Mouse (Mus musculus): ENCODE data around the gene Gm4894. TPM values are rescaled to one million over a fixed set of nuclear protein-coding genes. Genes with fewer than 3 reads are reported as not detected.

Gm4894 gene
- not detected in 2 replicates for polyA plus RNA-seq (2014; fragmentation: Nextera tagmentation; extraction: Ambion mirVana)

DNA sequence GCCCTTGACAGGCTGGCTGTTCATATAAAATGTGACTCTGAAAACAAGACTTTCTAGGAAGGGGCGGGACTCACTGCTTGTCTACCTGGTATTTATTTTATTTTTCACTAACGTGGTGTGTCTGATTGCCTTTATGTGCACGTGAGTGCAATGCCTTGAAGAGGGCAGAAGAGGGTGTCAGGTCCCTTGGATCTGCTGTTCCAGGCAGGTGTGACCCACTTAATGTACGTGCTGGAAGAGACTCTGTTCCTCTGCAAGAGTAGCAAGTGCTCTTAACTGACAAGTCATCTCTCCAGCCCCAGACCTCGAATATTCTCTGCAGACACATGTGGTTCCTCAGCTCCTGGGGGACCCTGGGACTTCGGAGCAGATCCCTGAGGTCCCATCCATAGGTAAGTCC, at the start of gene Gm4894:
Gene Gm4894 (plus strand): TSS at position 301 of the 400 bp plus-strand sequence.
- no peaks in the 10 kb centered on the region for H3K27me3 ChIP-seq (replicated peaks; ENCODE audit: control insufficient read depth, insufficient read depth, low read length)
- H3K4me2 ChIP-seq (ENCODE audit: low read length): no peak within 1 kb of the TSS
- no peaks in the 10 kb centered on the region for H3K9me3 ChIP-seq (ENCODE audit: control insufficient read depth, low read length)
- no peak within 1 kb of the TSS for H3K9ac ChIP-seq (ENCODE audit: low read length)
- WGBS: 73% methylated on average over 6 of the region's 6 CpGs
- H3K27ac ChIP-seq (ENCODE audit: low read depth): no peak within 1 kb of the TSS
- DNase-seq (ENCODE audit: low spot score) (no peak), ATAC-seq (replicated peaks; ENCODE audit: low FRiP score, low TSS enrichment, low read depth) (no peak)
- no peak within 1 kb of the TSS for H3K4me3 ChIP-seq (ENCODE audit: low read depth, low read length)
- no peaks in the 10 kb centered on the region for H3K36me3 ChIP-seq (ENCODE audit: control insufficient read depth, insufficient read depth, low read length)
- H3K4me1 ChIP-seq (replicated peaks; ENCODE audit: control insufficient read depth, insufficient read depth, low read length): no peaks in the 10 kb centered on the region

DNA sequence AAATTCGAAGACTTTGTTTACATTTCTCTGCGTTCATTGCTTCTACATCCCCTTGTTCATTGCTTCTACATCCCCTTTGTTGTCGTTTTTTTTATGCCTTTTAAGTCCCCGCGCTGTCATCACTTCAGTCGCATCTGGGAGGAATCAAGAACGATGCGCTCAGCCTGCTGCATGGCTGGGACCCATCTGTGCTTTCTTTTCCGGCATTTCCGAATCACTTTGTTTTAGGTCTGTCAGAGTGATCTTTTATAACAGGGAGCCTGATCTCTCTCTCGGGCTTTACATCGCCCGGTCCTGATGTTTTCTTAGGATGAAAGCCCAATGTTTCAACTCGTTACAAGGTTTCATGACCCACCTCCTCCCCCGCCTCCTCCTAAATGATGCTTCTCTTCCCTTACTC, 44.0 kb upstream of the Gm4894 start:
- no peaks in the 10 kb centered on the region for H3K27me3 ChIP-seq (replicated peaks; ENCODE audit: control insufficient read depth, insufficient read depth, low read length)
- no peaks in the 10 kb centered on the region for H3K9me3 ChIP-seq (ENCODE audit: control insufficient read depth, low read length)
- no peak overlapping the region for H3K4me3 ChIP-seq (ENCODE audit: low read depth, low read length)
- no peaks in the 10 kb centered on the region for H3K36me3 ChIP-seq (ENCODE audit: control insufficient read depth, insufficient read depth, low read length)
- no peak overlapping the region for H3K4me2 ChIP-seq (ENCODE audit: low read length)
- no peak for ATAC-seq (replicated peaks; ENCODE audit: low FRiP score, low TSS enrichment, low read depth)
- 37% methylated on average over 15 of the region's 15 CpGs for WGBS
- DNase-seq (ENCODE audit: low spot score): no peak
- no peaks in the 10 kb centered on the region for H3K4me1 ChIP-seq (replicated peaks; ENCODE audit: control insufficient read depth, insufficient read depth, low read length)
- H3K27ac ChIP-seq (ENCODE audit: low read depth): no peak overlapping the region
- no peak overlapping the region for H3K9ac ChIP-seq (ENCODE audit: low read length)

DNA sequence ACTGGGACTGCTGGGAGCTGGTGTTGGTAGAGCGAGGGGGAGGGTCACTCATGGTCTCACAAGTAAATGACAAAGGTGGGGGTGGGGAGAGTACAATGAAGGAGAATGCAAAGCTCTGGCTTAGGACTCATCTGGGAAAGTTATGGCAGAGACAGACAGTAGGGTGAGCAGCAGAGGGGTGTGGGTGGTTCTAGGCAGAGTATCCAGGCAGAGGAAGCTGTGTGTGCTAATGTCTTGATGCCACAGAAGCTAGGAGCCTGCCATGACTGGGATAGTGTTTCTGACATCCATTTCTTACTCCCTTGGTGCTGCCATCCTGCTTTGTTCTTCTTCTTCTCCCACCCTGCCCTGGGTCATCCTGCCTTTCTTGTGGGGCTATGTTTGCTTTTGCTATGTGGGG, 38.8 kb upstream of the Gm4894 start:
- H3K4me3 ChIP-seq (ENCODE audit: low read depth, low read length): no peak overlapping the region
- no peak overlapping the region for H3K27ac ChIP-seq (ENCODE audit: low read depth)
- H3K9me3 ChIP-seq (ENCODE audit: control insufficient read depth, low read length): no peaks in the 10 kb centered on the region
- H3K4me1 ChIP-seq (replicated peaks; ENCODE audit: control insufficient read depth, insufficient read depth, low read length): no peaks in the 10 kb centered on the region
- no peaks in the 10 kb centered on the region for H3K36me3 ChIP-seq (ENCODE audit: control insufficient read depth, insufficient read depth, low read length)
- no peaks in the 10 kb centered on the region for H3K27me3 ChIP-seq (replicated peaks; ENCODE audit: control insufficient read depth, insufficient read depth, low read length)
- no peak overlapping the region for H3K4me2 ChIP-seq (ENCODE audit: low read length)
- WGBS: 29% methylated on average over 1 of the region's 1 CpGs
- H3K9ac ChIP-seq (ENCODE audit: low read length): no peak overlapping the region
- ATAC-seq (replicated peaks; ENCODE audit: low FRiP score, low TSS enrichment, low read depth) (no peak), DNase-seq (ENCODE audit: low spot score) (no peak)

DNA sequence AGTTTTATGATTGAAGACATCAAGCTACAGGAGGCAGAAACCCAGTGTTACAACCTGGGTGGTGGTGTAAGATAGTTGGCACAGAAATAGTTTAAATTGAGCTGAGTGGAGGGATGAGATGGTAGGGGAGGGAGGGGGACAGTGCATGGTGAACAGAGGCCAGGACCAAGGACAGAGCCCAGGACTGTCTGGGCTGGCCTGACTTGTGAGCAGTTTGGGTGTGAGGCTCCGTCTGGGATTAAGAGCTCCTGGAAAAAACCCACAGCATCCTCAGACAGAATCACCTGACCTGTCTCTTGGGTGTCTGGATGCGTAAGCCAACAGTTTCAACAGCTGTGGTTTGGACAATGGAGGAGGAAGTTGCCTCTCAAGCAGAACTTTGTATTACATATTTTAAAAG, 35.6 kb upstream of the Gm4894 start:
- ATAC-seq (replicated peaks; ENCODE audit: low FRiP score, low TSS enrichment, low read depth): no peak
- Histone ChIP-seq H3K4me2 (ENCODE audit: low read length) (no peak overlapping the region), H3K27ac (ENCODE audit: low read depth) (no peak overlapping the region), H3K27me3 (replicated peaks; ENCODE audit: control insufficient read depth, insufficient read depth, low read length) (no peaks in the 10 kb centered on the region), H3K4me1 (replicated peaks; ENCODE audit: control insufficient read depth, insufficient read depth, low read length) (no peaks in the 10 kb centered on the region), H3K9ac (ENCODE audit: low read length) (no peak overlapping the region), H3K4me3 (ENCODE audit: low read depth, low read length) (no peak overlapping the region), H3K36me3 (ENCODE audit: control insufficient read depth, insufficient read depth, low read length) (no peaks in the 10 kb centered on the region), H3K9me3 (ENCODE audit: control insufficient read depth, low read length) (no peaks in the 10 kb centered on the region)
- WGBS: 24% methylated on average over 2 of the region's 2 CpGs
- DNase-seq (ENCODE audit: low spot score): peak; percentile 61

DNA sequence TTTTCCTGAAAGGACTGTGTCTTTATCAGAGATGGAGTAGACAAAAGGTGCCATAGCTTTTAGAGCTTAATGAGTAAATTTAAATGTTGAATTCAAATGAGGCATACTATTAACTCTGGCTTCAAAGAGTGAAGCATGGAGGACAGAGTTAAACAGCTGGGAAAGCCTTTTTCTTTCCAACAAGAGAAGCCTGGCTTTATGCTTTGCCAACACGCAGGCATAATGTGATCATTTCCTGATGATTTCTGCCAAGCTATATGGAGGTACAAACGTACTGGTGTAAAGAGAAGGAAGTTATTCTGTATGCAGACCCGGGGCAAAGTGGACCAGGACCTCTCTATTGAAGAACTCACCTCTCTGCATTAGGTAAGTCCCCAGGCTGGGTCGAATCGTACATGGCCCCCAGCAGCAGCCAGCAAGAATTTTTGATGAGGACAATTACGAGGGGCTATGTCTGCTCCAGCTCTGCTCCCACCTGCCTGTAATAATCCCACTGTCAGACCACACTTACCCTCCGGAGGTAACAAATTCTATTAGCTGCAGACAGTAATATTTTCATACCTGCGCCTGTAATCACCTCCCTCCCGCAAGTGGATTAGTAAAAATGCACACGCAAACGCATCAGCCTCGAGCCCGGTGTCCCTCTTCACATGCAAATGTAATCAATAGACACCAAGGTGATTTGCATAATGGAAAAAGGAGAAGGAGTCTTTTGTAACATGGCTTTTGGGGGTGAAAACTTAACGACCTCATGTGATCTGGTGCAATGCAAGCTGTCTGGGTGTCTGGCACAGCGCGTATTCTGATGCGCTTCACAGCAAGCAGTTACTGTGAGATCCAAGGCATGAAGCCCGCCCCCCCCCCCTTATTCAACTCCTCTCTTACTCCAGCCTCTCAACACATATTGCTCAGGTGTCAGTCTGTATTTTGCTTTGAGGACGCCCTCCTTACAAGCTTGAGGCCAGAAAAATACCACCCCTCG, 32.4 kb upstream of the Gm4894 start:
- WGBS: 80% methylated on average over 20 of the region's 20 CpGs
- ATAC-seq (replicated peaks; ENCODE audit: low FRiP score, low TSS enrichment, low read depth) (no peak), DNase-seq (ENCODE audit: low spot score) (no peak)
- H3K4me2 ChIP-seq (ENCODE audit: low read length): no peak overlapping the region
- H3K27ac ChIP-seq (ENCODE audit: low read depth): no peak overlapping the region
- H3K36me3 ChIP-seq (ENCODE audit: control insufficient read depth, insufficient read depth, low read length): no peaks in the 10 kb centered on the region
- no peak overlapping the region for H3K9ac ChIP-seq (ENCODE audit: low read length)
- no peak overlapping the region for H3K4me3 ChIP-seq (ENCODE audit: low read depth, low read length)
- no peaks in the 10 kb centered on the region for H3K27me3 ChIP-seq (replicated peaks; ENCODE audit: control insufficient read depth, insufficient read depth, low read length)
- no peaks in the 10 kb centered on the region for H3K4me1 ChIP-seq (replicated peaks; ENCODE audit: control insufficient read depth, insufficient read depth, low read length)
- H3K9me3 ChIP-seq (ENCODE audit: control insufficient read depth, low read length): no peaks in the 10 kb centered on the region

DNA sequence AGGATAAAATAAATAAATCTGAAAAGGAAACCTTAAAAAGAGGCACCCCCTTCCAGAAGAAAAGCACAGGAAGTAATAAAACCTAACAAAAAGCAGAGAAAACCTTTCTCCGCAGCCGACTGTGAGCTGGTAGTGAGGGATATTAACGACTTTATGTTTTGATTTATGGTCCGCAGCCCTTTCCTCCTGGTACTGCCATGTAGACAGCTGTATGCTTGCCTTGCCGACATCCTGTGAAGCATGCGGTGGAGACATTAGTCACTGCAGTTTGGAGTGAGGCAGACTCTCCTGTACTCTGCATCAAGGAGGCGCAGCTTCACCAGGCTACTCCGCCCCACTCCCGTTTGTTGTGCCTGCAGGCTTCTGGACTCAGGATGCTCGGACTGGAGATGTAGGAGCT, 25.8 kb upstream of the Gm4894 start:
- no peak overlapping the region for H3K4me3 ChIP-seq (ENCODE audit: low read depth, low read length)
- H3K9me3 ChIP-seq (ENCODE audit: control insufficient read depth, low read length): no peaks in the 10 kb centered on the region
- no peak overlapping the region for H3K9ac ChIP-seq (ENCODE audit: low read length)
- WGBS: 43% methylated on average over 10 of the region's 10 CpGs
- H3K4me2 ChIP-seq (ENCODE audit: low read length): no peak overlapping the region
- no peaks in the 10 kb centered on the region for H3K36me3 ChIP-seq (ENCODE audit: control insufficient read depth, insufficient read depth, low read length)
- no peak overlapping the region for H3K27ac ChIP-seq (ENCODE audit: low read depth)
- H3K27me3 ChIP-seq (replicated peaks; ENCODE audit: control insufficient read depth, insufficient read depth, low read length): no peaks in the 10 kb centered on the region
- no peak for DNase-seq (ENCODE audit: low spot score)
- no peak for ATAC-seq (replicated peaks; ENCODE audit: low FRiP score, low TSS enrichment, low read depth)
- H3K4me1 ChIP-seq (replicated peaks; ENCODE audit: control insufficient read depth, insufficient read depth, low read length): no peaks in the 10 kb centered on the region

DNA sequence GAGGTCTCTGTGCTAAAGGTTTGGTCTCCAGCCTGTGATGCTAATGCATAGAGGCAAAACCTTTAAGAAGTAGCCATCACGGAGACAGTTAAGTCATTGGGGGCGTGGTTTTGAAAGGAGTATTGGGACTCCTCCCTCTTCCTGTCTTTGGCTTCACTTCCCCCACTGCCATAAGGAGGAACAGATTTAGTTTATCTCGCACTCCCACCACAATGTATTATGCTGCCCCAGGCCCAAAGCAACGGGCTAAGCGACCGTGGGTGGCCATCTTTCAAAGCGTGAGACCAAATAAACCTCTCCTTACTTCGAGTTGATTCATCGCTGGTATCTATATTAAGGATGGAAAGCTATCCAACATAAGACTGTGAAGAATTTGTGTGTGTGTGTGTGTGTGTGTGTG, 22.9 kb upstream of the Gm4894 start:
- WGBS: 64% methylated on average over 9 of the region's 9 CpGs
- Histone ChIP-seq H3K27me3 (replicated peaks; ENCODE audit: control insufficient read depth, insufficient read depth, low read length) (no peaks in the 10 kb centered on the region), H3K9ac (ENCODE audit: low read length) (no peak overlapping the region), H3K4me2 (ENCODE audit: low read length) (no peak overlapping the region), H3K27ac (ENCODE audit: low read depth) (no peak overlapping the region), H3K9me3 (ENCODE audit: control insufficient read depth, low read length) (no peaks in the 10 kb centered on the region), H3K36me3 (ENCODE audit: control insufficient read depth, insufficient read depth, low read length) (no peaks in the 10 kb centered on the region), H3K4me1 (replicated peaks; ENCODE audit: control insufficient read depth, insufficient read depth, low read length) (no peaks in the 10 kb centered on the region), H3K4me3 (ENCODE audit: low read depth, low read length) (no peak overlapping the region)
- no peak for ATAC-seq (replicated peaks; ENCODE audit: low FRiP score, low TSS enrichment, low read depth)
- DNase-seq (ENCODE audit: low spot score): no peak

DNA sequence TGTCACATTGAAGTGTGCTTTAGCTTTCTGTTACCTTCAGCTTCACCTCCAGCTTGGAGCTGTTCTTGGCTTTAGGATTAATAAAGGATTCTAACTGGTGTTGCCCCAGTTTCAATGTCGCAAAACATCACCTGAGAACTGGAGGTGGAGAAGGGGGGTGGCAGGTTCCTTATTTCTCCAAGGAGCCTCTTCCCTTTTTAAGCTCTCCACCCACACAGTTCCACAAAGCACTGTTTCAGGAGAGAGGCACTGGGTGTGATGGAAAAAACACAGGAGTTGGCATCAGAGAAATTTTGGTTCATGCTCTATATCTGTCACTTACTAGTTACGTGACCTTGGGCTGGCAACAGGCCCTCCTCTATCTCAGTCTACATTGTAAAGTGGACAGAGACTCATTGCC, 21.3 kb upstream of the Gm4894 start:
- 85% methylated on average over 2 of the region's 2 CpGs for WGBS
- H3K36me3 ChIP-seq (ENCODE audit: control insufficient read depth, insufficient read depth, low read length): no peaks in the 10 kb centered on the region
- H3K4me1 ChIP-seq (replicated peaks; ENCODE audit: control insufficient read depth, insufficient read depth, low read length): no peaks in the 10 kb centered on the region
- ATAC-seq (replicated peaks; ENCODE audit: low FRiP score, low TSS enrichment, low read depth) (no peak), DNase-seq (ENCODE audit: low spot score) (no peak)
- no peak overlapping the region for H3K4me2 ChIP-seq (ENCODE audit: low read length)
- H3K4me3 ChIP-seq (ENCODE audit: low read depth, low read length): no peak overlapping the region
- no peak overlapping the region for H3K27ac ChIP-seq (ENCODE audit: low read depth)
- H3K9me3 ChIP-seq (ENCODE audit: control insufficient read depth, low read length): no peaks in the 10 kb centered on the region
- no peaks in the 10 kb centered on the region for H3K27me3 ChIP-seq (replicated peaks; ENCODE audit: control insufficient read depth, insufficient read depth, low read length)
- H3K9ac ChIP-seq (ENCODE audit: low read length): no peak overlapping the region

DNA sequence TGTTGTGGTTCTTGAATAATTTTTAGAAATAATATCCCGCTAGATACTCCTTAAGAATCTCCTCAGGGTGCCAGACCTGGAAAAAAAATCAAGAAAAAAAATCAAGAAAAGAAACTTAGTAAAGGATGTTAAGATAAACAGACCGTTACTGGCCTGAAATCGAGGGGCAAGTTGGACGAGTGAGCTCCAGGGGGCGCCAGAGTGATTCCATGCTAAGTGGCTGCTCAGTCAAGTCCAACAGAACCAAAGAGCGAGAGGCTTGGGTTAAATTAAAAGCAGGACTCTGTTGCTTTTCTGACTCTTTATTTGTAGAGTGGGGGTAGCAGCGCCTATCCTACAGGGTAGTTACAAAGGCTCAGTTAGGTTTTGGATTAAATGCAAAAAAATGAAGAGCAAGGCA, 3.5 kb upstream of the Gm4894 start:
- Histone ChIP-seq H3K4me3 (ENCODE audit: low read depth, low read length) (no peak overlapping the region), H3K27ac (ENCODE audit: low read depth) (no peak overlapping the region), H3K36me3 (ENCODE audit: control insufficient read depth, insufficient read depth, low read length) (no peaks in the 10 kb centered on the region), H3K9me3 (ENCODE audit: control insufficient read depth, low read length) (no peaks in the 10 kb centered on the region), H3K27me3 (replicated peaks; ENCODE audit: control insufficient read depth, insufficient read depth, low read length) (no peaks in the 10 kb centered on the region), H3K4me2 (ENCODE audit: low read length) (no peak overlapping the region), H3K9ac (ENCODE audit: low read length) (no peak overlapping the region), H3K4me1 (replicated peaks; ENCODE audit: control insufficient read depth, insufficient read depth, low read length) (no peaks in the 10 kb centered on the region)
- DNase-seq (ENCODE audit: low spot score) (peak; percentile 61), ATAC-seq (replicated peaks; ENCODE audit: low FRiP score, low TSS enrichment, low read depth) (no peak)
- WGBS: 39% methylated on average over 7 of the region's 7 CpGs

Measured in intestine, embryonic 14.5 days (tissue).